Mouse (Mus musculus) large intestine, adult 2 months (tissue): Measurements from ENCODE around the gene Gnaz. TPM values are rescaled to one million over a fixed set of nuclear protein-coding genes. Genes with fewer than 3 reads are reported as not detected.
A peak's percentile ranks its signal among the peaks of the same experiment; 100 is the strongest.

ENCODE experiments used
- DNase-seq: peaks from one replicate; pipeline ENCODE4 v3.0.0-alpha.2; 2012; ENCODE audit warnings: low read depth, low spot score
- WGBS: fragments of 180-500 bp; shearing (Covaris S2); methylation state at CpG from one replicate; pipeline ENCODE4 v1.1.7; 2018; 5-methylcytosine and 5-hydroxymethylcytosine counted together
- polyA plus RNA-seq: library from polyadenylated mRNA; depleted of rRNA; stranded (reverse); fragments of >200 nt; gene quantifications from 2 replicates; pipeline ENCODE4 v1.2.3, GENCODE M21; 2012; rRNA removed

Gnaz gene
- polyA plus RNA-seq, 1 experiment: 1.7 TPM

DNA sequence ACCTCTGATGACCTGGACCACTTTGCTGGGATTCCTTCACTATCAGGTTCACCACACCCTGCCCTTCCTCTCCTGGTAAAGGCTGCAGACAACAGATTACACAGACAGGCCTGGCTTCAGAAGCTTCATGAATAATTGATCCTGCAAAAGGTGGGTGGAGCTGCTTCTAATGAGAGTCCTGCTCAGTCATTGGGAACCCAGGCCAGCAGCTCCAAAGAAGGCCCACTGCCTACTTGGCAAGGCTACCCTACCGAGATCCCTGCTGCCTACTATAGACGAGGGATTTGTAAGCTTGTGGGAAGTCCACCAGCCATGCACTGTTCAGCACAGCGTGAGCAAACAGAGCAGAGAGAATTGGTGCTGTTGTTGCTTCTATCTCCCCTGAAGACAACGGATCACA lies 89.3 kb downstream of the Gnaz start:
- 44% methylated on average over 4 of the region's 4 CpGs for WGBS
- no peak for DNase-seq

GRCm38 (mm10) chr10:75058336-75058735 lies 91.4 kb downstream of the Gnaz start:
- no peak for DNase-seq
- 70% methylated on average over 8 of the region's 8 CpGs for WGBS

- DNase-seq: no peak
Measured at GRCm38 (mm10) chr10:75058761-75059395, 91.9 kb downstream of the Gnaz start.

DNA sequence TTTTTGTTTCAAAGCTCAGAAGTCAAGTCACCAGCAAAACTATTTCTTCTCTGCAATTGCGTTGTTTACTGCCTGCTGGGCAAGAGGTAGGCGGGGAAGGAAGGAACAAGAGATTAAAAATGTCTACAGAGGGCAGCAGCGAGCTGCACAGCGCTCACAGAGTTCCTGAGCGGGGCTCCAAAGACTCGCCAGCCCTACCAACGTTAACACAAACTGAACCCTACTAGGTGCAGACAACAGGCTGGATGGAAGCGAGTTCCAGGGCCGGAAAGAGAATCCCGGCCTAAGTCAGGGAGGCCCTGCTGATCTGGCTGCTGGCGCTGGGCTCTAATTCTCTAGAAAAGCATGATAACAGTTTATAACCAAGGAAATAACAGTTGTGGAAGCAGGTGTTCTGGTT lies 92.4 kb downstream of the Gnaz start:
- WGBS: 1% methylated on average over 11 of the region's 11 CpGs
- DNase-seq: peak; percentile 72

More at GRCm38 (mm10) chr10:75058761-75059395, 91.9 kb downstream of the Gnaz start:
- 50% methylated on average over 9 of the region's 9 CpGs for WGBS

DNA sequence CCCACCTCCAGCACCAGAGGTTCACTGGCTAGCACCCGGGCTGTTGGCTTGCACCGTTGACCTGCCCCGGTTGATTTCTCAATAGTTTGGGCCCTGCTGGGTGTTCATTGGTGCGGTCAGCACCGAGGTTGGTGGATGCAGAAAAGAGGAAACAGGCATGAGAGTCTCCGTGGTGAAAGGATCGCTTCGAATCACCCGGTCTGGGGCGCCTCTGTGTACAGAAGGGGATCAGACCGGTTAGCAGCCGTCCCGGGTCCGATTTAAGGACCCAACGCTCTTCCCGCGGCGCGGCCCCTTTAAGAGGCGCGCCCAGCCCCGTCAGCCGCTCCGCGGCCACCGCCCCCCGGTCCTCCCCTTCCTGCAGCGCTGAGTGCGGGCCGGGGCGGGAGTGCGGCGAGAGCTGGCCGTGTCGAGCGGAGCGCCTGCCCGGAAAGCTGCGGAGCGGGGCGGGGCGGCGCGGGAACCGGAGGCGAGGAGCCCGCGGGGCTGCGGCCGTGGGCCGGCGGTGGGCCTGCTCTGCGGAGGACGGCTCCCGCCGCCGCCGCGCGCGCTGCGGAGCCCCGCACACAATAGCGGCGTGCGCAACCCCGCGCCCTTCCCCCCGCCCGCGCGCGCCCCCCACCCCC lies 93.4 kb downstream of the Gnaz start, which contains the start of gene Bcr:
TSS of gene Bcr (plus strand) at position 376 of the 626 bp plus-strand sequence.
- peak; percentile 50 for DNase-seq
- WGBS: under 1% methylated on average over 71 of the region's 73 CpGs

DNA sequence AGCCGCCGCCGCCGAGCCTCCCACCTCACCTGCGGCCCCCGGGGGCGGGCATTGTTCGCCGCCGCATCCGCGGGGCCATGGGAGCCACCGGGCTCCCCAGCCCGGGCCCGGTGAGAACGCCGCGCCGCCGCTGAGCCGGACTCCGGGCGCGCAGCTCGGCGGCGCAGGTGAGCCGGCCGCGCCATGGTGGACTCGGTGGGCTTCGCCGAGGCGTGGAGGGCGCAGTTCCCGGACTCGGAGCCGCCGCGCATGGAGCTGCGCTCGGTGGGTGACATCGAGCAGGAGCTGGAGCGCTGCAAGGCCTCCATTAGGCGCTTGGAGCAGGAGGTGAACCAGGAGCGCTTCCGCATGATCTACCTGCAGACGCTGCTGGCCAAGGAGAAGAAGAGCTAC lies 93.9 kb downstream of the Gnaz start:
- no peak for DNase-seq

DNA sequence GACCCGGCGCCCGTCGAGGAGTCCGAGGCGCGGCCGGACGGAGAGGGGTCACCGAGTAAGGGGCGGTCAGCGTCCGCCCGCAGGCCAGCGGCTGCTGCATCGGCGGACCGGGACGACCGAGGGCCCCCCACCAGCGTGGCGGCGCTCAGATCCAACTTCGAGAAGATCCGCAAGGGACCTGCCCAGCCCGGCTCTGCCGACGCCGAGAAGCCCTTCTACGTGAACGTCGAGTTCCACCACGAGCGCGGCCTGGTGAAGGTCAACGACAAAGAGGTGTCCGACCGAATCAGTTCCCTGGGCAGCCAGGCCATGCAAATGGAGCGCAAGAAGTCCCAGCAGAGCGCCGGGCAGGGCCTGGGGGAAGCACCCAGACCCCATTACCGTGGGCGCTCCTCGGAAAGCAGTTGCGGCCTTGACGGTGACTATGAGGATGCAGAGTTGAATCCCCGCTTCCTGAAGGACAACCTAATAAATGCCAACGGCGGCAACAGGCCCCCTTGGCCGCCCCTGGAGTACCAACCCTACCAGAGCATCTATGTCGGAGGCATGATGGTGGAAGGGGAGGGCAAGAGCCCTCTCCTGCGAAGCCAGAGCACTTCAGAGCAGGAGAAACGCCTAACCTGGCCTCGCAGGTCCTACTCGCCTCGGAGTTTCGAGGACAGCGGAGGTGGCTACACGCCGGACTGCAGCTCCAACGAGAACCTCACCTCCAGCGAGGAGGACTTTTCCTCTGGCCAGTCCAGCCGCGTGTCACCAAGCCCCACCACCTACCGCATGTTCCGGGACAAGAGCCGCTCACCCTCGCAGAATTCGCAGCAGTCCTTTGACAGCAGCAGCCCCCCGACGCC lies 94.6 kb downstream of the Gnaz start:
- no peak for DNase-seq
- 14% methylated on average over 71 of the region's 71 CpGs for WGBS

More for the DNA sequence above, 93.9 kb downstream of the Gnaz start:
- under 1% methylated on average over 31 of the region's 48 CpGs for WGBS

DNA sequence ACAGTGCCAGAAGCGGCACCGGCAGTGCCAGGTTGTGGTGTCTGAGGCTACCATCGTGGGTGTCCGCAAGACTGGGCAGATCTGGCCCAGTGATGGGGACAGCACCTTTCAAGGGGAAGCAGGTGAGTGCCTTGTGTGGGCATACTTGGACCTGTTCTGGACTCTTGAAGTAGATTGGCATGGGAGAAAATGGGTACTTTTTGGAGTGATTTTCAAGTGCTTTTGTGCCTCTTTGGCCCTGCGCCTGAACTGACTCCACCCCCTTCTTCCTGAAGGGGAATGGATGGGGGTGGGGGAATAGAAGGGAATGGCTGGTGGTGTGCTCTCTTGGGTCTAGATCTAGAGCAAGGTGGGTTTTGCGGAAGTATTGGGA lies 95.2 kb downstream of the Gnaz start:
- no peak for DNase-seq
- WGBS: 54% methylated on average over 6 of the region's 6 CpGs

- DNase-seq: no peak
- WGBS: 51% methylated on average over 6 of the region's 6 CpGs
Measured at GRCm38 (mm10) chr10:75062621-75063020, 95.6 kb downstream of the Gnaz start.

GRCm38 (mm10) chr10:75063301-75063965 lies 96.5 kb downstream of the Gnaz start:
- no peak for DNase-seq
- WGBS: 36% methylated on average over 12 of the region's 12 CpGs

DNA sequence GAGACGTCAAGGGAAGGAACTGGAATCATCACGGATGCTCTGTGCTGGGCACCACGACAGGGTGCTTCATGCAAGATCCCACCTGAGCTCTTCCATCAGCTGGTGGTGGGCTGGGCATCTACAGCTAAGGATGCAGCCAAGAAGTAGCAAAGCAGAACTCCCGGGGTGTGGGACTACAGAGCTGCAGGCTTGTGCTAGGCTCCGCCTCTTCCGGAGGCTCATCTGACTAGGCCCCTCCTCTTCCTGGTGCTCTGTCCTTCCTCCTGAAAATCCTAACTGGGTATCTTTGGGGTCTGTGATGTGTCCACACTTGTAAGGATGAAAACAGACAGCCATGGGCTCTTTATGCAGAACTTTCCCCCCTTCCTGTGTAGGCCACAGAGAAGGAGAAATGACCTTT lies 98.7 kb downstream of the Gnaz start:
- 79% methylated on average over 6 of the region's 6 CpGs for WGBS

More for the DNA sequence above, 98.7 kb downstream of the Gnaz start:
- DNase-seq: no peak

Other genes starting within 250 kb of the Gnaz start
- gene Rsph14, start 65.4 kb downstream of the Gnaz start, polyA plus RNA-seq: not detected in 2 replicates
- gene Rab36, start 69.9 kb downstream of the Gnaz start, polyA plus RNA-seq: 1.6 TPM in 2 replicates
- gene Bcr, start 93.4 kb downstream of the Gnaz start, polyA plus RNA-seq: 29.2 and 48.8 TPM in 2 replicates
- gene Specc1l, start 244.9 kb downstream of the Gnaz start, polyA plus RNA-seq: 26.2 and 40.2 TPM in 2 replicates